Mouse (Mus musculus): ENCODE data around the gene Lrrk2.

Lrrk2 gene

GRCm38 (mm10) chr15:91685880-91686563 lies 13.0 kb downstream of the Lrrk2 start:
- no peak for DNase-seq (ENCODE audit: extremely low spot score)

- no peak for DNase-seq (ENCODE audit: extremely low spot score)
Observed at GRCm38 (mm10) chr15:91690648-91691047, 17.7 kb downstream of the Lrrk2 start.

- no peak for DNase-seq (ENCODE audit: extremely low spot score)
Observed at GRCm38 (mm10) chr15:91693051-91693450, 20.1 kb downstream of the Lrrk2 start.

GRCm38 (mm10) chr15:91693856-91694255 lies 20.9 kb downstream of the Lrrk2 start:
- DNase-seq (ENCODE audit: extremely low spot score): no peak

- DNase-seq (ENCODE audit: extremely low spot score): no peak
Observed at GRCm38 (mm10) chr15:91700841-91701240, 27.9 kb downstream of the Lrrk2 start.

GRCm38 (mm10) chr15:91702991-91703715 lies 30.2 kb downstream of the Lrrk2 start:
- DNase-seq (ENCODE audit: extremely low spot score): peak; percentile 29

GRCm38 (mm10) chr15:91704091-91704490 lies 31.1 kb downstream of the Lrrk2 start:
- no peak for DNase-seq (ENCODE audit: extremely low spot score)

GRCm38 (mm10) chr15:91709207-91710130 lies 36.5 kb downstream of the Lrrk2 start:
- peak; percentile 19 for DNase-seq (ENCODE audit: extremely low spot score)

GRCm38 (mm10) chr15:91735216-91735922 lies 62.4 kb downstream of the Lrrk2 start:
- DNase-seq (ENCODE audit: extremely low spot score): no peak

- peak; percentile 63 for DNase-seq (ENCODE audit: extremely low spot score)
Observed at GRCm38 (mm10) chr15:91736791-91737533, 64.0 kb downstream of the Lrrk2 start.

- DNase-seq (ENCODE audit: extremely low spot score): no peak
Observed at GRCm38 (mm10) chr15:91738808-91739207, 65.8 kb downstream of the Lrrk2 start.

- DNase-seq (ENCODE audit: extremely low spot score): no peak
Observed at GRCm38 (mm10) chr15:91745501-91745900, 72.5 kb downstream of the Lrrk2 start.

- peak; percentile 27 for DNase-seq (ENCODE audit: extremely low spot score)
Observed at GRCm38 (mm10) chr15:91752111-91752510, 79.1 kb downstream of the Lrrk2 start.

GRCm38 (mm10) chr15:91753378-91754080 lies 80.6 kb downstream of the Lrrk2 start:
- DNase-seq (ENCODE audit: extremely low spot score): peak; percentile 5

- DNase-seq (ENCODE audit: extremely low spot score): peak; percentile 34
Observed at GRCm38 (mm10) chr15:91754546-91754945, 81.6 kb downstream of the Lrrk2 start.

GRCm38 (mm10) chr15:91755756-91756155 lies 82.8 kb downstream of the Lrrk2 start:
- DNase-seq (ENCODE audit: extremely low spot score): no peak

- no peak for DNase-seq (ENCODE audit: extremely low spot score)
Observed at GRCm38 (mm10) chr15:91772041-91772440, 99.1 kb downstream of the Lrrk2 start.

- no peak for DNase-seq (ENCODE audit: extremely low spot score)
Observed at GRCm38 (mm10) chr15:91779166-91779565, 106.2 kb downstream of the Lrrk2 start.

GRCm38 (mm10) chr15:91781172-91781571 lies 108.2 kb downstream of the Lrrk2 start:
- DNase-seq (ENCODE audit: extremely low spot score): peak; percentile 41

- no peak for DNase-seq (ENCODE audit: extremely low spot score)
Observed at GRCm38 (mm10) chr15:91788338-91788737, 115.4 kb downstream of the Lrrk2 start.

Data from embryo, embryonic 9.5 days (tissue).